Mouse (Mus musculus): Measurements from ENCODE around the gene Gm17606. TPM values are rescaled to one million over a fixed set of nuclear protein-coding genes. Genes with fewer than 3 reads are reported as not detected.
"Not testable (repeated sequence)": the region's sequence is repeated elsewhere in the genome, so short reads cannot be mapped to it uniquely, and the experiment has no call there.

Gene Gm17606
- polyA plus RNA-seq, 1 experiment from 2014 or later = not detected

- ATAC-seq = no peak
- Histone ChIP-seq H3K4me1 (ENCODE audit: control insufficient read depth, insufficient read depth, low read depth, low read length) (peaks cover 17% of the 10 kb centered on the region), H3K9ac (ENCODE audit: low read depth, low read length) (no peak overlapping the region), H3K9me3 (ENCODE audit: control insufficient read depth, low read length) (no peaks in the 10 kb centered on the region), H3K4me2 (ENCODE audit: low read length) (peak overlapping the region; percentile 66), H3K36me3 (ENCODE audit: control insufficient read depth, insufficient read depth, low read length) (no peaks in the 10 kb centered on the region), H3K27me3 (replicated peaks; ENCODE audit: control insufficient read depth, insufficient read depth, low read length) (no peaks in the 10 kb centered on the region), H3K4me3 (ENCODE audit: low read length) (peak overlapping the region; percentile 68), H3K27ac (ENCODE audit: low read depth, low read length) (peak overlapping the region; percentile 98)
- WGBS = 79% methylated on average over 8 of the region's 8 CpGs
These were observed 37.1 kb upstream of the Gm17606 start for GRCm38 (mm10) chr14:54603686-54604085.

DNA sequence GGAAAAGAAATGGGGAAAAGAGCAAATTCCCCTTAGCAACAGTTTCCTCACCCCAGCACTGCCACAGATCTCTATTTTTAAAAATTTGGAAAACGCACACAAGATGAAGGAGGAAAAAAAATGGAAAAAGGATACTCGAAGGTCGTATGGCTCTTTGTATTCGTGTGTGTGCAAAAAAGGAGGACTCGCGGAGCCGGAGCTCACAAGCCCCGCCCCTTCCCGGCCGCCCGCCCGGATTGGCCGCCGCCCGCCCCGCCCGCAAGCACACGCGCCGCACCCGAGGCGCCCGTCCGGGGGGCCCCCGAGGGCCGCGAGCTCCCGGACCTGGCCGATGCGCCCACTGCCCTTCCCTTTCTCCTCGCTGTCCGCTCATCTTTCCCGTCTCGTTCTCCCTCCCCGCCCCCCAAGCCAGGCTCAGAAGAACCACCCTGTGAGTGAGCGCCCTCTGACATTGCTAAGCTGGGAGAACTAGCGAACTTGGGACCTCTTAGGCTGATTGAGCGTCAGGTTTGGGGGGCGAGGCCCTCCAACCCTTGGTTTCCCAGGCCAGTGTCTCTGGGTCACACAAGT is 34.9 kb upstream of the Gm17606 start, which contains the start of gene 4931414P19Rik:
Gene 4931414P19Rik, minus strand, starts transcription at position 242 of the 570 bp plus-strand sequence.
- H3K36me3 ChIP-seq (ENCODE audit: control insufficient read depth, insufficient read depth, low read length) = no peaks in the 10 kb centered on the region
- peaks cover 17% of the 10 kb centered on the region for H3K4me1 ChIP-seq (ENCODE audit: control insufficient read depth, insufficient read depth, low read depth, low read length)
- H3K9me3 ChIP-seq (ENCODE audit: control insufficient read depth, low read length) = no peaks in the 10 kb centered on the region
- H3K27me3 ChIP-seq (replicated peaks; ENCODE audit: control insufficient read depth, insufficient read depth, low read length) = no peaks in the 10 kb centered on the region
- H3K9ac ChIP-seq (ENCODE audit: low read depth, low read length) = peak within 1 kb of the TSS; percentile 61
- peak within 1 kb of the TSS; percentile 63 for H3K27ac ChIP-seq (ENCODE audit: low read depth, low read length)
- ATAC-seq = peak; percentile 29
- H3K4me3 ChIP-seq (ENCODE audit: low read length) = peak within 1 kb of the TSS; percentile 49
- H3K4me2 ChIP-seq (ENCODE audit: low read length) = peak within 1 kb of the TSS; percentile 65
- 0% methylated on average over 37 of the region's 39 CpGs for WGBS

DNA sequence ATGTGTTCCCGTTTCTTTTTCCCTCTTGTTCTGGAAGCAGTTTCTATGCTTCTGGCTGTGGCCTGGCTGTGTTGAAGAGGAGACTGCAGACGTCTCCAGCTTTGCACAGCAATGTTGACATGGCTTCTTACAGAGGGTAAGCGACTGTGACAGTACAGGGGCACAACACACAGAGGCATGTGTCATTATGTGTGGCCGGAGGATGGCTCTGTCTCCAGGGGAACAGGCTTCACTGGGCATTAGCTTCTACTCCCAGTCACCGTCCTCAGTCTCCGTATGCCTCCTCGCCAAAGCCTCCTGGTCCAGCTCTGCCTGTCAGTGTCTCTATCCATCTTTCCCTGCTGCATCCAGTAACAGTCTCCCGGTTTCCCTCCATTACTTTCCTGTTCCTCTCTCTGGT is 33.5 kb upstream of the Gm17606 start:
- Histone ChIP-seq H3K4me3 (ENCODE audit: low read length) (no peak overlapping the region), H3K4me1 (ENCODE audit: control insufficient read depth, insufficient read depth, low read depth, low read length) (peaks cover 16% of the 10 kb centered on the region), H3K27me3 (replicated peaks; ENCODE audit: control insufficient read depth, insufficient read depth, low read length) (no peaks in the 10 kb centered on the region), H3K9me3 (ENCODE audit: control insufficient read depth, low read length) (no peaks in the 10 kb centered on the region), H3K36me3 (ENCODE audit: control insufficient read depth, insufficient read depth, low read length) (no peaks in the 10 kb centered on the region; the same call in 1 of the 2 replicates), H3K27ac (ENCODE audit: low read depth, low read length) (no peak overlapping the region), H3K9ac (ENCODE audit: low read depth, low read length) (no peak overlapping the region), H3K4me2 (ENCODE audit: low read length) (no peak overlapping the region)
- WGBS = 32% methylated on average over 8 of the region's 8 CpGs
- ATAC-seq = no peak

DNA sequence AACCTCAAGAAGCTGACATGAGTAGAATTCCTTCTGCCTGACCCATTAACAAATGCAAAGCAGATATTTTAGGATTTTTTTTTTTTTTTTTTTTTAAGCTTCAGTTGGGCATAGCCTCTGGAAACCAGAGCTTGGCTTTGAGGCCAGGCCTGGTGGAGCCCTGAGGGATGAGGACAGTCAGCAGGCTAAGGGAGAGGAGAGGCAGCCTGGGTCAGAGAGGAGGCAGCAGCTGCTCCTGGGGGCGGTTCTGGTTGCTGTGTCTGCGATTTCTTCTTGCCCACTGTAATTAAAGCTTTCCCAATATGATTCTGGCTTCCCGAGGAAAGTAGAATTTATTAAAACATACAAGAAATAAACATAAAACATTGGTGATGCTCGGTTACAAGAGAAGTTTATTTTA is 31.5 kb upstream of the Gm17606 start:
- no peak overlapping the region for H3K27ac ChIP-seq (ENCODE audit: low read depth, low read length)
- no peak overlapping the region for H3K4me2 ChIP-seq (ENCODE audit: low read length)
- H3K9me3 ChIP-seq (ENCODE audit: control insufficient read depth, low read length) = no peaks in the 10 kb centered on the region
- ATAC-seq = no peak
- peaks cover 9% of the 10 kb centered on the region; the same call in 1 of the 2 replicates for H3K4me1 ChIP-seq (ENCODE audit: control insufficient read depth, insufficient read depth, low read depth, low read length)
- H3K4me3 ChIP-seq (ENCODE audit: low read length) = no peak overlapping the region
- H3K9ac ChIP-seq (ENCODE audit: low read depth, low read length) = no peak overlapping the region
- H3K36me3 ChIP-seq (ENCODE audit: control insufficient read depth, insufficient read depth, low read length) = peaks cover 7% of the 10 kb centered on the region
- WGBS = 76% methylated on average over 4 of the region's 4 CpGs
- no peaks in the 10 kb centered on the region for H3K27me3 ChIP-seq (replicated peaks; ENCODE audit: control insufficient read depth, insufficient read depth, low read length)

- H3K9me3 ChIP-seq (ENCODE audit: control insufficient read depth, low read length) = no peaks in the 10 kb centered on the region
- no peaks in the 10 kb centered on the region for H3K27me3 ChIP-seq (replicated peaks; ENCODE audit: control insufficient read depth, insufficient read depth, low read length)
- 0 out of 2 replicates have a peak, but pooled peaks cover 3% of the 10 kb centered on the region for H3K4me1 ChIP-seq (ENCODE audit: control insufficient read depth, insufficient read depth, low read depth, low read length)
- no peak overlapping the region for H3K27ac ChIP-seq (ENCODE audit: low read depth, low read length)
- no peak overlapping the region for H3K4me3 ChIP-seq (ENCODE audit: low read length)
- H3K9ac ChIP-seq (ENCODE audit: low read depth, low read length) = no peak overlapping the region
- 80% methylated on average over 4 of the region's 4 CpGs for WGBS
- H3K36me3 ChIP-seq (ENCODE audit: control insufficient read depth, insufficient read depth, low read length) = peaks cover 7% of the 10 kb centered on the region
- no peak overlapping the region for H3K4me2 ChIP-seq (ENCODE audit: low read length)
- ATAC-seq = no peak
These were observed 30.8 kb upstream of the Gm17606 start for GRCm38 (mm10) chr14:54609962-54610361.

DNA sequence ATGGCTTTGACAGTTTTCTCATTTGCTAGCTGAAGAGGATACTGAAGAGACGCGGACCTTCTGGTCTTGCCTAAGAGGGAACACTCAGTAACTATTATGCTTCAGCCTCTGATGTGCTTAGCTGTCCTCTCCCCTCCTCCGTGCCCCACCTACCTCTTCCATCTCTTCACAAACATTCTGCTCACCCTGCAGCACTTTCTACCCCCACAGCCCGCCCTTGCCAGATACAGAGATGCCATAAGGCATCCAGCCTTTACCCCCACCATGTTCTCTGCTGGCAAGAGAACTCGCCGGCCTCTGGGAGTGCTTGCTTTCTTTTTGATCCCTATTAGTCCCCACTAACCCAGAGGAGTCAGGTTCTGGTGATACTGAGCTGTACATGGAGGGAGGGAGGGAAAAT is 30.1 kb upstream of the Gm17606 start:
- no peak for ATAC-seq
- Histone ChIP-seq H3K4me3 (ENCODE audit: low read length) (no peak overlapping the region), H3K27me3 (replicated peaks; ENCODE audit: control insufficient read depth, insufficient read depth, low read length) (no peaks in the 10 kb centered on the region), H3K27ac (ENCODE audit: low read depth, low read length) (no peak overlapping the region), H3K36me3 (ENCODE audit: control insufficient read depth, insufficient read depth, low read length) (peaks cover 12% of the 10 kb centered on the region), H3K4me2 (ENCODE audit: low read length) (no peak overlapping the region), H3K9me3 (ENCODE audit: control insufficient read depth, low read length) (no peaks in the 10 kb centered on the region), H3K4me1 (ENCODE audit: control insufficient read depth, insufficient read depth, low read depth, low read length) (no peaks in the 10 kb centered on the region; the same call in 1 of the 2 replicates), H3K9ac (ENCODE audit: low read depth, low read length) (no peak overlapping the region)
- WGBS = 82% methylated on average over 6 of the region's 6 CpGs

DNA sequence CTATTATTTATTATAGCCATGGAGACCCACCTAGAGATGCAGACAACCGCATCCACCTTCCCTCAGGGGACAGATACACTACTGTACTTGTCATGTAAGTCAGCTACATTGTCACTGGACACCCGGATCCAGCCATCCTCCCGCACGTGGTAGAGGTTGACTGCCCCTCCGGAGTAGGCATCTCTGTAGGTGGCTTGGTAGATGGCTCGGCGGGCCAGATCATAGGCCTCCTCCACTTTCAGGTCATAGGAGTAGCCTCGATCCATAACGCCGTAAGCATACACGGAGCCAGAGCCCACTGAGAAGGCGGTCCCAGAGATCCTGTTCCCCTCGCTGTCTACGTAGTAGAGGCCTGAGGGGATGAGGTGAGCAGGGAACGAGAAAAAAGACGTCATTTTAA is 26.6 kb upstream of the Gm17606 start:
- not testable (repeated sequence) for H3K27me3 ChIP-seq (replicated peaks; ENCODE audit: control insufficient read depth, insufficient read depth, low read length); H3K27ac ChIP-seq (ENCODE audit: low read depth, low read length); H3K9ac ChIP-seq (ENCODE audit: low read depth, low read length); H3K4me3 ChIP-seq (ENCODE audit: low read length); ATAC-seq; H3K9me3 ChIP-seq (ENCODE audit: control insufficient read depth, low read length); H3K4me2 ChIP-seq (ENCODE audit: low read length)
- peaks cover 12% of the 10 kb centered on the region for H3K36me3 ChIP-seq (ENCODE audit: control insufficient read depth, insufficient read depth, low read length)
- WGBS = 93% methylated on average over 15 of the region's 16 CpGs
- peaks cover 11% of the 10 kb centered on the region for H3K4me1 ChIP-seq (ENCODE audit: control insufficient read depth, insufficient read depth, low read depth, low read length)

DNA sequence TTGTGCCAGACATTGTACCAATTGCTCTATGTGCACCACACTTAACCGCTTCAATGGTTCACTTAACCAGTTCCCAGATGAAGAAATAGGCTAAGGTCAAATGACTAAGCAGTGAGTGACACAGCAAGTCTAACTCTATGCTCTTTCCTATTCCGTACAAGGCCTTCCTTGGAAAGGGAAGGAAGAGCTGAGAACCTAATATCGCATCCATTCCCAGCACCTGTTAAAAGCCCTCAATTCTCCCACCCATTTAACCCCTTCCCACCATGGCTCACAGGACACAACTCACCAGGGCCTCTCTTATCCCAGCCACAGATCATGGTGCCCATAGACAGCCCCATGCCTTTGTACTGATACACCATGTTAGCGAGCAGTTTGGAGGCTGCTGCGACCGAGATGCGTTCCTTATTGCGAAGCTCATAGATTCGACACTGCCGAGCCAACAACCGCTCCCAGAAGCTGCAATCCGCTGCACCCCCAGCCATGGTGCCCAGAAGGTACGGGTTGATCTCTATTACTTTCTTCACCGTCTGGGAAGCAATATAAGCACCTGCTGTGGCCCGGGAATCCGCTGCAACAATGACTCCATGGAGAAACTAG is 24.4 kb upstream of the Gm17606 start:
- 92% methylated on average over 16 of the region's 16 CpGs for whole genome bisulfite sequencing
- Histone ChIP-seq H3K36me3 (ENCODE audit: control insufficient read depth, insufficient read depth, low read length) (peaks cover 12% of the 10 kb centered on the region), H3K27ac (ENCODE audit: low read depth, low read length) (no peak overlapping the region), H3K4me3 (ENCODE audit: low read length) (no peak overlapping the region), H3K27me3 (replicated peaks; ENCODE audit: control insufficient read depth, insufficient read depth, low read length) (no peaks in the 10 kb centered on the region), H3K4me2 (ENCODE audit: low read length) (peak overlapping the region; percentile 77), H3K4me1 (ENCODE audit: control insufficient read depth, insufficient read depth, low read depth, low read length) (peaks cover 11% of the 10 kb centered on the region), H3K9me3 (ENCODE audit: control insufficient read depth, low read length) (no peaks in the 10 kb centered on the region), H3K9ac (ENCODE audit: low read depth, low read length) (no peak overlapping the region)
- no peak for ATAC-seq

GRCm38 (mm10) chr14:54617152-54617896 is 23.4 kb upstream of the Gm17606 start:
- peak; percentile 68 for ATAC-seq

More at GRCm38 (mm10) chr14:54617152-54617896, 23.4 kb upstream of the Gm17606 start:
- Histone ChIP-seq H3K27me3 (replicated peaks; ENCODE audit: control insufficient read depth, insufficient read depth, low read length) (no peaks in the 10 kb centered on the region), H3K27ac (ENCODE audit: low read depth, low read length) (peak overlapping the region; percentile 73), H3K4me3 (ENCODE audit: low read length) (peak overlapping the region; percentile 56), H3K36me3 (ENCODE audit: control insufficient read depth, insufficient read depth, low read length) (peaks cover 12% of the 10 kb centered on the region), H3K4me1 (ENCODE audit: control insufficient read depth, insufficient read depth, low read depth, low read length) (peaks cover 11% of the 10 kb centered on the region), H3K9ac (ENCODE audit: low read depth, low read length) (peak overlapping the region; percentile 70), H3K4me2 (ENCODE audit: low read length) (peak overlapping the region; percentile 77), H3K9me3 (ENCODE audit: control insufficient read depth, low read length) (no peaks in the 10 kb centered on the region)
- WGBS = 2% methylated on average over 38 of the region's 38 CpGs

Measured in hindbrain, embryonic 16.5 days (tissue).